Mouse (Mus musculus): Measurements from ENCODE around the gene Ecd. TPM values are rescaled to one million over a fixed set of nuclear protein-coding genes. Genes with fewer than 3 reads are reported as not detected.
A peak's percentile ranks its signal among the peaks of the same experiment; 100 is the strongest.

Gene Ecd
- polyA plus RNA-seq, 1 experiment from 2014 or later, result 21.5 TPM

- H3K27ac ChIP-seq (replicated peaks), result no peak within 1 kb of the TSS
- DNase-seq (ENCODE audit: low spot score) (peak; percentile 78), ATAC-seq (ENCODE audit: low FRiP score, low TSS enrichment) (peak; percentile 96)
- peak within 1 kb of the TSS; percentile 64 for H3K4me2 ChIP-seq (replicated peaks; ENCODE audit: low read depth)
- 22% methylated on average over 14 of the region's 14 CpGs for WGBS
- peaks cover 2% of the 10 kb centered on the region; the same call in 1 of the 2 replicates for H3K4me1 ChIP-seq (replicated peaks; ENCODE audit: control insufficient read depth, insufficient read depth)
- peak within 1 kb of the TSS; percentile 28 for H3K9ac ChIP-seq (ENCODE audit: low read length)
- peak within 1 kb of the TSS; percentile 52 for H3K4me3 ChIP-seq (ENCODE audit: low read depth, low read length)
- H3K9me3 ChIP-seq (ENCODE audit: control insufficient read depth, low read length), result no peaks in the 10 kb centered on the region
- TF ChIP-seq EP300 (optimal IDR thresholded peaks at IDR 0.05) (no peak), CTCF (IDR thresholded peaks at IDR 0.05; ENCODE audit: low read depth) (no peak)
- no peaks in the 10 kb centered on the region for H3K27me3 ChIP-seq (ENCODE audit: control insufficient read depth, insufficient read depth, low read length)
- no peaks in the 10 kb centered on the region for H3K36me3 ChIP-seq (ENCODE audit: control insufficient read depth, insufficient read depth, low read length)
Measured at GRCm38 (mm10) chr14:20294117-20294892, 53.6 kb downstream of the Ecd start, which contains the start of gene Nudt13. Nudt13 (plus strand) TSS chr14:20294697.

- H3K27me3 ChIP-seq (ENCODE audit: control insufficient read depth, insufficient read depth, low read length), result no peaks in the 10 kb centered on the region
- DNase-seq (ENCODE audit: low spot score) (peak; percentile 44), ATAC-seq (ENCODE audit: low FRiP score, low TSS enrichment) (peak; percentile 30)
- no peaks in the 10 kb centered on the region for H3K9me3 ChIP-seq (ENCODE audit: control insufficient read depth, low read length)
- H3K27ac ChIP-seq (replicated peaks), result no peak overlapping the region
- H3K4me1 ChIP-seq (replicated peaks; ENCODE audit: control insufficient read depth, insufficient read depth), result peaks cover 2% of the 10 kb centered on the region; the same call in 1 of the 2 replicates
- 33% methylated on average over 4 of the region's 4 CpGs for WGBS
- TF ChIP-seq CTCF (IDR thresholded peaks at IDR 0.05; ENCODE audit: low read depth), result peak; percentile 14; the same call in 1 of the 2 replicates
- no peak for TF ChIP-seq EP300 (optimal IDR thresholded peaks at IDR 0.05)
- H3K4me2 ChIP-seq (replicated peaks; ENCODE audit: low read depth), result no peak overlapping the region
- no peak overlapping the region for H3K9ac ChIP-seq (ENCODE audit: low read length)
- H3K36me3 ChIP-seq (ENCODE audit: control insufficient read depth, insufficient read depth, low read length), result no peaks in the 10 kb centered on the region
- no peak overlapping the region for H3K4me3 ChIP-seq (ENCODE audit: low read depth, low read length)
Measured at GRCm38 (mm10) chr14:20291391-20291790, 56.5 kb downstream of the Ecd start.

Other genes starting within 250 kb of the Ecd start
- 14.2 and 15.4 TPM in 2 replicates for gene Saysd1, start 209.6 kb downstream of the Ecd start, polyA plus RNA-seq (2015; fragmentation: Nextera tagmentation; extraction: Ambion mirVana)
- gene Kcnk5, start 166.3 kb downstream of the Ecd start, polyA plus RNA-seq (2015; fragmentation: Nextera tagmentation; extraction: Ambion mirVana), result 7.7 and 8.3 TPM in 2 replicates
- gene Kcnk16, start 78.9 kb downstream of the Ecd start, polyA plus RNA-seq (2015; fragmentation: Nextera tagmentation; extraction: Ambion mirVana), result 4.8 and 5.7 TPM in 2 replicates
- gene Nudt13, start 53.4 kb downstream of the Ecd start, polyA plus RNA-seq (2015; fragmentation: Nextera tagmentation; extraction: Ambion mirVana), result 11.6 and 11.8 TPM in 2 replicates
- gene Fam149b, start within 50 bp of the Ecd start, polyA plus RNA-seq (2015; fragmentation: Nextera tagmentation; extraction: Ambion mirVana), result 13.5 and 14.8 TPM in 2 replicates
- 41.7 and 42.7 TPM in 2 replicates for gene Dnajc9, start 40.8 kb upstream of the Ecd start, polyA plus RNA-seq (2015; fragmentation: Nextera tagmentation; extraction: Ambion mirVana)
- 65.0 and 77.4 TPM in 2 replicates for gene Mrps16, start 45.5 kb upstream of the Ecd start, polyA plus RNA-seq (2015; fragmentation: Nextera tagmentation; extraction: Ambion mirVana)
- gene Cfap70, start 104.1 kb upstream of the Ecd start, polyA plus RNA-seq (2015; fragmentation: Nextera tagmentation; extraction: Ambion mirVana), result 0.16 and 0.25 TPM in 2 replicates
- 82.4 and 86.3 TPM in 2 replicates for gene Anxa7, start 132.0 kb upstream of the Ecd start, polyA plus RNA-seq (2015; fragmentation: Nextera tagmentation; extraction: Ambion mirVana)
- 0.18 and 0.38 TPM in 2 replicates for gene Mss51, start 148.8 kb upstream of the Ecd start, polyA plus RNA-seq (2015; fragmentation: Nextera tagmentation; extraction: Ambion mirVana)
- gene Ppp3cb, start 198.5 kb upstream of the Ecd start, polyA plus RNA-seq (2015; fragmentation: Nextera tagmentation; extraction: Ambion mirVana), result 21.2 and 22.7 TPM in 2 replicates